Mouse (Mus musculus): ENCODE measurements around the gene Gm11559. TPM values are rescaled to one million over a fixed set of nuclear protein-coding genes. Genes with fewer than 3 reads are reported as not detected.
"Not testable (repeated sequence)": the region's sequence is repeated elsewhere in the genome, so short reads cannot be mapped to it uniquely, and the experiment has no call there.

Gene Gm11559
- polyA plus RNA-seq, 1 experiment from 2014 or later: not detected

DNA sequence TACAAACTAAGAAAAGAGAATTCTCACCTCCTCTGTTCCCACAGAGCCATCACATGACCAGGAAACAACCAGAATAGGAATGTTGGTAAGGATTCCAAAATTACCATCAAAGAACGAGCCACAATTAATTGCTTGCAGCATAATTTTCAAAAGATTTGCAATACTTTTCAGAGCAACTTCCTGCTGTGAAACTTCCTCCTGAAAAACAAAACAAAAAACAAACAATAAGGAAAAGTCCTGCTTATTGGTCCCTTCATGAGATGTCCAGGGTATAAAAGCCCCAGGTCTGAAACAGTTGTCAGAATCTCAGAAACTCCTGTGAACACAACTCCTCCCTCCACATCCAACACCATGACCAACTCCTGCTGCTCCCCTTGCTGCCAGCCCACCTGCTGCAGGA, 8.8 kb downstream of the Gm11559 start, which contains the start of gene Krtap9-1:
Gene Krtap9-1 (plus strand): TSS at position 301 of the 400 bp plus-strand sequence.
- not testable (repeated sequence) for H3K4me1 ChIP-seq (ENCODE audit: control insufficient read depth, insufficient read depth, low read length); ATAC-seq; H3K27ac ChIP-seq (ENCODE audit: low read length); H3K9ac ChIP-seq (ENCODE audit: low read depth, low read length); H3K36me3 ChIP-seq (ENCODE audit: control insufficient read depth, insufficient read depth, low read length); H3K9me3 ChIP-seq (replicated peaks; ENCODE audit: control insufficient read depth, low read length, poor library complexity, severe bottlenecking); H3K27me3 ChIP-seq (ENCODE audit: control insufficient read depth, insufficient read depth, low read depth, low read length); H3K4me2 ChIP-seq (ENCODE audit: low read length); H3K4me3 ChIP-seq (ENCODE audit: low read depth, low read length)
- WGBS: 92% methylated on average over 1 of the region's 1 CpGs

DNA sequence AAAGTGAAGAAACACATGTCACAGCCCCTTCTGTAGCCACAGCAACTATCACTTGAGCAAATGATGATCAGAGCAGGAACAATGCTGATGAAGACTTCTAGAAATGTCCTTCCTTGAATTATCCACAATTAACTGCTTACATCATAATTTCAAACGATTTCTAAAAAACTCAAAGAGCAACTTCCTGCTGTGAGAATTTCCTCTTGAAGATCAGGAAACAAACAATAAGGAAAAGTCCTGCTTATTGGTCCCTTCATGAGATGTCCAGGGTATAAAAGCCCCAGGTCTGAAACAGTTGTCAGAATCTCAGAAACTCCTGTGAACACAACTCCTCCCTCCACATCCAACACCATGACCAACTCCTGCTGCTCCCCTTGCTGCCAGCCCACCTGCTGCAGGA, 14.6 kb downstream of the Gm11559 start, which contains the start of gene Gm11567:
Gene Gm11567 (plus strand): TSS at position 301 of the 400 bp plus-strand sequence.
- WGBS: 52% methylated on average over 1 of the region's 1 CpGs
- ATAC-seq; H3K9ac ChIP-seq (ENCODE audit: low read depth, low read length); H3K9me3 ChIP-seq (replicated peaks; ENCODE audit: control insufficient read depth, low read length, poor library complexity, severe bottlenecking); H3K4me2 ChIP-seq (ENCODE audit: low read length); H3K27ac ChIP-seq (ENCODE audit: low read length); H3K27me3 ChIP-seq (ENCODE audit: control insufficient read depth, insufficient read depth, low read depth, low read length); H3K4me1 ChIP-seq (ENCODE audit: control insufficient read depth, insufficient read depth, low read length); H3K36me3 ChIP-seq (ENCODE audit: control insufficient read depth, insufficient read depth, low read length); H3K4me3 ChIP-seq (ENCODE audit: low read depth, low read length): not testable (repeated sequence)

DNA sequence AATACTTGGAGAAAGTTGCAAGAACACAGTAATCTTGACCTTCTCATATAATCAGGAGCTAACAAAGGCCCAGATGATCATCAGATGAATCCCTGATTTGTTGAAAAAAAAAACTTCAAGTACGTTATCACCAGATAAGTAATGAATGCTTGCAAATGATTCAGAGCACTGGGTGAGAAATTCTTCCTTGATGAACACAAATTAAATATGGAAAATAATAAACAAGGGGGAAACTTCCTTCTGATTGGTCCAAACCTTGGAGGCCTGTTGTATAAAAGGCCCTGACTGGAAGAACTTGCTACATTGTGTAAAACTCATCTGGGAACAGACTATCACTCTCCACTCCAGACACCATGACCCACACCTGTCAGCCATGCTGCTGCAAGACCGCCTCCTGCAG, 43.3 kb downstream of the Gm11559 start, which contains the start of gene Krtap31-1:
Gene Krtap31-1 (plus strand): TSS at position 301 of the 400 bp plus-strand sequence.
- H3K27me3 ChIP-seq (ENCODE audit: control insufficient read depth, insufficient read depth, low read depth, low read length): no peaks in the 10 kb centered on the region
- WGBS: 86% methylated on average over 2 of the region's 2 CpGs
- no peaks in the 10 kb centered on the region for H3K9me3 ChIP-seq (replicated peaks; ENCODE audit: control insufficient read depth, low read length, poor library complexity, severe bottlenecking)
- no peaks in the 10 kb centered on the region for H3K36me3 ChIP-seq (ENCODE audit: control insufficient read depth, insufficient read depth, low read length)
- no peak within 1 kb of the TSS for H3K4me3 ChIP-seq (ENCODE audit: low read depth, low read length)
- no peak for ATAC-seq
- no peaks in the 10 kb centered on the region for H3K4me1 ChIP-seq (ENCODE audit: control insufficient read depth, insufficient read depth, low read length)
- H3K9ac ChIP-seq (ENCODE audit: low read depth, low read length): no peak within 1 kb of the TSS
- no peak within 1 kb of the TSS for H3K27ac ChIP-seq (ENCODE audit: low read length)
- no peak within 1 kb of the TSS for H3K4me2 ChIP-seq (ENCODE audit: low read length)

DNA sequence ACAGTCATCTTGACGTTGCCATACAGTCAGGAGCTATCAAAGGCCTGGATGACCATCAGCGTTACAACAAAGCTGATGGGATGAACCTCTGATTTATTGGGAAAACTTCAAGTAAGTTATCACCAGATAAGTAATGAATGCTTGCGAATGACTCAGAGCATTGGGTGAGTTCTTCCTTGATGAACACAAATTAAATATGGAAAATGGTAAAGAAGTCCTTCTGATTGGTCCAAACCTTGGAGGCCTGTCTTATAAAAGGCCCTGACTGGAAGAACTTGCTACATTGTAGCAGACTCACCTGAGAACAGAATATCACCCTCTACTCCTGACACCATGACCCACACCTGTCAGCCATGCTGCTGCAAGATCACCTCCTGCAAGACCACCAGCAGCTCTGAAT, 50.2 kb downstream of the Gm11559 start, which contains the start of gene Gm11565:
Gene Gm11565 (plus strand): TSS at position 301 of the 400 bp plus-strand sequence.
- Histone ChIP-seq H3K4me3 (ENCODE audit: low read depth, low read length) (no peak within 1 kb of the TSS), H3K4me2 (ENCODE audit: low read length) (no peak within 1 kb of the TSS), H3K36me3 (ENCODE audit: control insufficient read depth, insufficient read depth, low read length) (no peaks in the 10 kb centered on the region), H3K4me1 (ENCODE audit: control insufficient read depth, insufficient read depth, low read length) (no peaks in the 10 kb centered on the region), H3K27ac (ENCODE audit: low read length) (no peak within 1 kb of the TSS), H3K9ac (ENCODE audit: low read depth, low read length) (no peak within 1 kb of the TSS), H3K27me3 (ENCODE audit: control insufficient read depth, insufficient read depth, low read depth, low read length) (no peaks in the 10 kb centered on the region), H3K9me3 (replicated peaks; ENCODE audit: control insufficient read depth, low read length, poor library complexity, severe bottlenecking) (no peaks in the 10 kb centered on the region)
- no peak for ATAC-seq
- 91% methylated on average over 3 of the region's 3 CpGs for WGBS

Other genes with a start within 250 kb of the Gm11559 start
- not detected in 2 replicates for gene Krtap2-4, start 249.6 kb upstream of the Gm11559 start, polyA plus RNA-seq (2015; fragmentation: Nextera tagmentation; extraction: Ambion mirVana)
- not detected in 2 replicates for gene Gm11562, start 244.0 kb upstream of the Gm11559 start, polyA plus RNA-seq (2015; fragmentation: Nextera tagmentation; extraction: Ambion mirVana)
- gene Krtap4-1, start 236.2 kb upstream of the Gm11559 start, polyA plus RNA-seq (2015; fragmentation: Nextera tagmentation; extraction: Ambion mirVana): not detected in 2 replicates
- 0.25 TPM in 1 of 2 replicates, not detected in the other for gene Krtap4-2, start 229.4 kb upstream of the Gm11559 start, polyA plus RNA-seq (2015; fragmentation: Nextera tagmentation; extraction: Ambion mirVana)
- gene Krtap4-7, start 220.4 kb upstream of the Gm11559 start, polyA plus RNA-seq (2015; fragmentation: Nextera tagmentation; extraction: Ambion mirVana): not detected in 2 replicates
- not detected in 2 replicates for gene Gm11555, start 214.2 kb upstream of the Gm11559 start, polyA plus RNA-seq (2015; fragmentation: Nextera tagmentation; extraction: Ambion mirVana)
- not detected in 2 replicates for gene Gm11563, start 205.5 kb upstream of the Gm11559 start, polyA plus RNA-seq (2015; fragmentation: Nextera tagmentation; extraction: Ambion mirVana)
- not detected in 2 replicates for gene Krtap4-6, start 198.5 kb upstream of the Gm11559 start, polyA plus RNA-seq (2015; fragmentation: Nextera tagmentation; extraction: Ambion mirVana)
- not detected in 2 replicates for gene Gm14190, start 173.7 kb upstream of the Gm11559 start, polyA plus RNA-seq (2015; fragmentation: Nextera tagmentation; extraction: Ambion mirVana)
- gene Gm14180, start 130.2 kb upstream of the Gm11559 start, polyA plus RNA-seq (2015; fragmentation: Nextera tagmentation; extraction: Ambion mirVana): not detected in 2 replicates
- gene Gm11595, start 91.6 kb upstream of the Gm11559 start, polyA plus RNA-seq (2015; fragmentation: Nextera tagmentation; extraction: Ambion mirVana): not detected in 2 replicates
- gene Krtap4-8, start 83.8 kb upstream of the Gm11559 start, polyA plus RNA-seq (2015; fragmentation: Nextera tagmentation; extraction: Ambion mirVana): not detected in 2 replicates
- gene Krtap4-9, start 79.3 kb upstream of the Gm11559 start, polyA plus RNA-seq (2015; fragmentation: Nextera tagmentation; extraction: Ambion mirVana): not detected in 2 replicates
- gene Gm11596, start 71.0 kb upstream of the Gm11559 start, polyA plus RNA-seq (2015; fragmentation: Nextera tagmentation; extraction: Ambion mirVana): not detected in 2 replicates
- not detected in 2 replicates for gene Gm11569, start 65.5 kb upstream of the Gm11559 start, polyA plus RNA-seq (2015; fragmentation: Nextera tagmentation; extraction: Ambion mirVana)
- gene Gm11554, start 60.0 kb upstream of the Gm11559 start, polyA plus RNA-seq (2015; fragmentation: Nextera tagmentation; extraction: Ambion mirVana): not detected in 2 replicates
- gene Krtap4-13, start 54.6 kb upstream of the Gm11559 start, polyA plus RNA-seq (2015; fragmentation: Nextera tagmentation; extraction: Ambion mirVana): not detected in 2 replicates
- not detected in 2 replicates for gene Gm11564, start 48.8 kb upstream of the Gm11559 start, polyA plus RNA-seq (2015; fragmentation: Nextera tagmentation; extraction: Ambion mirVana)
- not detected in 2 replicates for gene 2300003K06Rik, start 26.4 kb upstream of the Gm11559 start, polyA plus RNA-seq (2015; fragmentation: Nextera tagmentation; extraction: Ambion mirVana)
- not detected in 2 replicates for gene Krtap4-16, start 12.9 kb upstream of the Gm11559 start, polyA plus RNA-seq (2015; fragmentation: Nextera tagmentation; extraction: Ambion mirVana)
- not detected in 2 replicates for gene Gm11568, start 6.6 kb upstream of the Gm11559 start, polyA plus RNA-seq (2015; fragmentation: Nextera tagmentation; extraction: Ambion mirVana)
- gene Krtap9-1, start 8.9 kb downstream of the Gm11559 start, polyA plus RNA-seq (2015; fragmentation: Nextera tagmentation; extraction: Ambion mirVana): not detected in 2 replicates
- gene Gm11567, start 14.7 kb downstream of the Gm11559 start, polyA plus RNA-seq (2015; fragmentation: Nextera tagmentation; extraction: Ambion mirVana): not detected in 2 replicates
- gene Krtap31-1, start 43.4 kb downstream of the Gm11559 start, polyA plus RNA-seq (2015; fragmentation: Nextera tagmentation; extraction: Ambion mirVana): not detected in 2 replicates
- not detected in 2 replicates for gene Gm11565, start 50.3 kb downstream of the Gm11559 start, polyA plus RNA-seq (2015; fragmentation: Nextera tagmentation; extraction: Ambion mirVana)
- not detected in 2 replicates for gene Krtap31-2, start 71.8 kb downstream of the Gm11559 start, polyA plus RNA-seq (2015; fragmentation: Nextera tagmentation; extraction: Ambion mirVana)
- gene Krtap9-5, start 84.0 kb downstream of the Gm11559 start, polyA plus RNA-seq (2015; fragmentation: Nextera tagmentation; extraction: Ambion mirVana): not detected in 2 replicates
- gene Krtap29-1, start 114.6 kb downstream of the Gm11559 start, polyA plus RNA-seq (2015; fragmentation: Nextera tagmentation; extraction: Ambion mirVana): not detected in 2 replicates
- gene Krtap16-1, start 122.1 kb downstream of the Gm11559 start, polyA plus RNA-seq (2015; fragmentation: Nextera tagmentation; extraction: Ambion mirVana): 0.17 TPM in 1 of 2 replicates, not detected in the other
- 0.84 and 1.4 TPM in 2 replicates for gene Krtap17-1, start 129.5 kb downstream of the Gm11559 start, polyA plus RNA-seq (2015; fragmentation: Nextera tagmentation; extraction: Ambion mirVana)
- not detected in 2 replicates for gene Krt33a, start 151.7 kb downstream of the Gm11559 start, polyA plus RNA-seq (2015; fragmentation: Nextera tagmentation; extraction: Ambion mirVana)
- 0.11 TPM in 1 of 2 replicates, not detected in the other for gene Krt33b, start 165.4 kb downstream of the Gm11559 start, polyA plus RNA-seq (2015; fragmentation: Nextera tagmentation; extraction: Ambion mirVana)
- not detected in 2 replicates for gene Krt34, start 177.1 kb downstream of the Gm11559 start, polyA plus RNA-seq (2015; fragmentation: Nextera tagmentation; extraction: Ambion mirVana)
- not detected in 2 replicates for gene Krt31, start 186.1 kb downstream of the Gm11559 start, polyA plus RNA-seq (2015; fragmentation: Nextera tagmentation; extraction: Ambion mirVana)
- gene Krt32, start 223.8 kb downstream of the Gm11559 start, polyA plus RNA-seq (2015; fragmentation: Nextera tagmentation; extraction: Ambion mirVana): not detected in 2 replicates
- gene Krt35, start 231.8 kb downstream of the Gm11559 start, polyA plus RNA-seq (2015; fragmentation: Nextera tagmentation; extraction: Ambion mirVana): not detected in 2 replicates
- not detected in 2 replicates for gene Krt36, start 241.2 kb downstream of the Gm11559 start, polyA plus RNA-seq (2015; fragmentation: Nextera tagmentation; extraction: Ambion mirVana)